Mouse (Mus musculus) intestine, embryonic 15.5 days (tissue): ENCODE results near the gene Cdh7. TPM values are rescaled to one million over a fixed set of nuclear protein-coding genes. Genes with fewer than 3 reads are reported as not detected.
"Not testable (repeated sequence)": the region's sequence is repeated elsewhere in the genome, so short reads cannot be mapped to it uniquely, and the experiment has no call there.

Experiments
- ATAC-seq: fragments of 200-750 bp; cut with Nextera tagmentation; 2 replicates; pipeline ENCODE4 v1.8.0; 2017; ENCODE audit warnings: moderate TSS enrichment, moderate library complexity
- H3K27ac ChIP-seq: fragments of 300-500 bp; sonication (generic); 2 replicates; pipeline ENCODE4 v1.5.1; 2015; ENCODE audit warnings: mild to moderate bottlenecking, inconsistent platforms
- H3K27me3 ChIP-seq: fragments of 300-500 bp; sonication (generic); replicated peaks from 2 replicates; pipeline ENCODE4 v1.6.1; 2015; ENCODE audit warnings: inconsistent platforms
- H3K36me3 ChIP-seq: fragments of 300-500 bp; sonication (generic); 2 replicates; pipeline ENCODE4 v1.6.1; 2015; ENCODE audit warnings: inconsistent platforms
- H3K4me1 ChIP-seq: fragments of 300-500 bp; sonication (generic); replicated peaks from 2 replicates; pipeline ENCODE4 v1.6.1; 2015; ENCODE audit warnings: inconsistent platforms
- H3K4me2 ChIP-seq: fragments of 300-500 bp; sonication (generic); replicated peaks from 2 replicates; pipeline ENCODE4 v1.6.1; 2015; ENCODE audit warnings: mild to moderate bottlenecking, inconsistent platforms
- H3K4me3 ChIP-seq: fragments of 300-500 bp; sonication (generic); replicated peaks from 2 replicates; pipeline ENCODE4 v1.5.1; 2015; ENCODE audit warnings: inconsistent platforms
- H3K9ac ChIP-seq: fragments of 300-500 bp; sonication (generic); 2 replicates; pipeline ENCODE4 v1.6.1; 2015; ENCODE audit warnings: inconsistent platforms
- H3K9me3 ChIP-seq: fragments of 300-500 bp; sonication (generic); 2 replicates; pipeline ENCODE4 v1.6.1; 2016; ENCODE audit warnings: inconsistent platforms
- WGBS: fragments of 180-500 bp; shearing (Covaris S2); methylation state at CpG from one replicate; pipeline ENCODE4 v1.1.7; 2015; 5-methylcytosine and 5-hydroxymethylcytosine counted together
- polyA plus RNA-seq: library from polyadenylated mRNA; unstranded; fragments of >200 nt; fragmentation: Nextera tagmentation; extraction: Ambion mirVana; gene quantifications from 2 replicates; pipeline ENCODE4 v1.2.1, GENCODE M21; 2015

The Cdh7 gene
- polyA plus RNA-seq, 1 experiment from 2014 or later = 0.36 TPM

DNA sequence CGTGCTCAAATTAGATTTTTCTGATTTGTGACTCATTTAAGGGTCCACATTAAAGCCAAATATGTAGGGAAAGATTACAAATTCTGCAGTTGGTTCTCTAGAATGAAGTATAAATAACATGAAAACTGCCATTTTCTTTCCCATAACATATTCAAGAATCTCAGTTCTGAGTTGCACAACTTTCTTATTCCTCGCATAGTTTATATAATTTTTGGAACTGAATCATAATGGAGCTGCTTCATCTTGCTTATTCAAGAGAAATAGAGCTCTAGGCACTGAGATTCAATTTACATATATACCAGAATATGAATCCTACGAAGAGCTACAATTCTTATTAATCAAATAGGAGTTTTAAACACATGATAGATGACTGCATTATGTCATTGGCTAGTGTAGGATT is 22.8 kb downstream of the Cdh7 start:
- 76% methylated on average over 3 of the region's 3 CpGs for WGBS
- Histone ChIP-seq H3K36me3 (no peaks in the 10 kb centered on the region), H3K4me3 (no peak overlapping the region), H3K27ac (no peak overlapping the region), H3K9ac (no peak overlapping the region), H3K9me3 (no peaks in the 10 kb centered on the region), H3K4me2 (no peak overlapping the region), H3K4me1 (no peaks in the 10 kb centered on the region), H3K27me3 (no peaks in the 10 kb centered on the region)
- no peak for ATAC-seq

DNA sequence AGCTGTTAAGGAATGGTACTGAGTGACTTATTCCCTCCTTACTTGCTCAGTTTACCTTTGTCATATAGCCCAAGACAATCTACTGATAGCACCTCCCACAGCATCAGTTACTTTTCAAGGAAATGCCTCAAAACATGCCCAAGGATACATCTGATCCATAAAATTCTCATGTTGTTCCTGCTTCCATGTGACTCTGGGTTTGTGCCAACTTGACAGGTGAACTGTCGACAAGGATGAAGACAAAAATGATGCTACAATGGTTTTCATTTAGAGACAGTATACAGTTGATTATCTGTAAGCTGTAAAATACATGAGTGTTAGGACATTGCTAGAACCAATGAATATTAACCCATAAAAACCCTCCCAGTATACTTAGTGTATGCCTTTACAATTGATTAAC is 29.9 kb downstream of the Cdh7 start:
- no peaks in the 10 kb centered on the region for H3K4me1 ChIP-seq
- no peak for ATAC-seq
- H3K27me3 ChIP-seq = no peaks in the 10 kb centered on the region
- H3K9me3 ChIP-seq = no peaks in the 10 kb centered on the region
- no peak overlapping the region for H3K27ac ChIP-seq
- H3K36me3 ChIP-seq = no peaks in the 10 kb centered on the region
- no peak overlapping the region for H3K9ac ChIP-seq
- H3K4me3 ChIP-seq = no peak overlapping the region
- WGBS = 86% methylated on average over 1 of the region's 1 CpGs
- no peak overlapping the region for H3K4me2 ChIP-seq

DNA sequence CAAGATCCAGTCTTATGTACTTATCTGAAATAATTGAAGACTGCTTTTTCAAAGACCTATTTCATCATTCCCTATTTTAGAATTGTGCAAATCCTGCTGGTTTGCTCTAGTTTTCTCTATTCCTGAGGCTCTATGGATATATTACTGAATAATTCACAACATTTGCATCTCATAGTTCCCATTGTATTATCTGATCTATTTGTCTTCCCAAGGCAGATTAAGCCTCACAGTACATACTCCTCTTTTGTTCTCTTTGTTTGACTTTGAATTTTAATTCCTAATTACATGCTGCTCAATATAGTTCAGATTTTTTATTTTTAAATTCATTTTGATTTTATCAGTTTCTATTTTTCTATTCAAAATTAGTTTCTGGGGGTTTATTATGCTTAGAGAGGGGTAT is 74.1 kb downstream of the Cdh7 start:
- Histone ChIP-seq H3K36me3 (no peaks in the 10 kb centered on the region), H3K9me3 (no peaks in the 10 kb centered on the region), H3K27ac (no peak overlapping the region), H3K27me3 (no peaks in the 10 kb centered on the region), H3K4me2 (no peak overlapping the region), H3K4me1 (no peaks in the 10 kb centered on the region), H3K4me3 (no peak overlapping the region), H3K9ac (no peak overlapping the region)
- ATAC-seq = no peak

DNA sequence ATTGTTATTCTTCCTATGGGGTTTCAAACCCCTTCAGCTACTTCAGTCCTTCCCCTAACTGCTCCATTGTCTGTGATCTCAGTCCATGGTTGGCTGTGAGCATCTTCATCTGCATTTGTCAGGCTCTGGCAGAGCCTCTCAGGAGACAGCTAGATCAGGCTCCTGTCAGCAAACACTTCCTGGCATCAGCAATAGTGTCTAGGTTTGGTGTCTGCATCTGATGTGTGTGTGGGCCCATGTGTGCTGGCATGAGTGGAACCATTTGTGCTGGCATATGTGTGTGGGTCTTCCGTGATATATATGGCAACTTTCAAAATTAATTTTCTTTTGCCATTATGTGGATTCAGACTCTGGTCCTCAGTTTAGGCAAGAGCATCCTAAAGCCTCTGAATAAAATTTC is 85.2 kb downstream of the Cdh7 start:
- H3K4me1 ChIP-seq = no peaks in the 10 kb centered on the region
- H3K4me2 ChIP-seq = no peak overlapping the region
- H3K4me3 ChIP-seq = no peak overlapping the region
- no peaks in the 10 kb centered on the region for H3K9me3 ChIP-seq
- H3K9ac ChIP-seq = no peak overlapping the region
- no peaks in the 10 kb centered on the region for H3K27me3 ChIP-seq
- H3K27ac ChIP-seq = no peak overlapping the region
- WGBS = 89% methylated on average over 1 of the region's 1 CpGs
- ATAC-seq = no peak
- H3K36me3 ChIP-seq = no peaks in the 10 kb centered on the region

DNA sequence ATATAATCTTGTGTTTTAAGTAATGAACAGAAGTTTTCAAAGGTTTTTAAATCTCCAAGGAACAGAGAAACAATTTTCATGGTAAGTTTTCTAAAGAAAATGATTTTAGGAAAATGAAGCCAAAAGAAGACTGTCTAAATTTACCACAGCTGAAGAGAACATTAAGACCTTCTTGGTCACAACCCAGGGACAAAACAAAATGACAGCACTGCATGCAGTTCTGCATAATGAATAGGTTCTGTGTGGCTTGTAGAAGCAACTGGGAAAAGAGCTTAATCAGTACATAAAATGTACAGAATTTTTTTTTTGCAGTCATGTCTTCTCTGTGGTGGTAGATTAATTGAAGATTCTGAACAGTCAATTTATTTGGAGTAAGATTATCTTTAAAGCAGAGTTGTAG is 96.2 kb downstream of the Cdh7 start:
- no peak overlapping the region for H3K27ac ChIP-seq
- no peak overlapping the region for H3K9ac ChIP-seq
- no peaks in the 10 kb centered on the region for H3K36me3 ChIP-seq
- H3K4me2 ChIP-seq = no peak overlapping the region
- H3K4me1 ChIP-seq = no peaks in the 10 kb centered on the region
- H3K4me3 ChIP-seq = no peak overlapping the region
- no peaks in the 10 kb centered on the region for H3K9me3 ChIP-seq
- H3K27me3 ChIP-seq = no peaks in the 10 kb centered on the region
- no peak for ATAC-seq

DNA sequence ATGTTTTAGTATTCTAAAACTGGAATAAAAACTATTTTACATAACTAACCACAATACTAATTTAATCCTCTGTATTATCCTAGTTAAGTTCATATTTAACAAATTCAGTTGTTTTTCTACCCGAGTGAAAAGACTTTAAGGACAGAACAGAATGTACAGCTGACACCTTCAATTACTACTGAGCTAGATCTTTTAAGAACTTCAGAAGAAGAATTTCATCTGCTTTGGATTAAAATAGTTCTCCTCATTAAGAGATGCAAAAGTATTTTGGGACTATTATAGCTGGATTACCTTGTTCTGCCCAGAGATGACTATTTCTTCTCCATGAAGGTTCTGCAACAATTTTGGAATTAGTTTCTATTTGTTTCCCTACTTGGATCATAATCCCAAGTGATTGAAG is 135.8 kb downstream of the Cdh7 start:
- Histone ChIP-seq H3K27me3 (no peaks in the 10 kb centered on the region), H3K9me3 (no peaks in the 10 kb centered on the region), H3K36me3 (no peaks in the 10 kb centered on the region), H3K4me2 (no peak overlapping the region), H3K4me1 (no peaks in the 10 kb centered on the region), H3K27ac (no peak overlapping the region), H3K4me3 (no peak overlapping the region), H3K9ac (no peak overlapping the region)
- WGBS = 80% methylated on average over 1 of the region's 1 CpGs
- no peak for ATAC-seq

DNA sequence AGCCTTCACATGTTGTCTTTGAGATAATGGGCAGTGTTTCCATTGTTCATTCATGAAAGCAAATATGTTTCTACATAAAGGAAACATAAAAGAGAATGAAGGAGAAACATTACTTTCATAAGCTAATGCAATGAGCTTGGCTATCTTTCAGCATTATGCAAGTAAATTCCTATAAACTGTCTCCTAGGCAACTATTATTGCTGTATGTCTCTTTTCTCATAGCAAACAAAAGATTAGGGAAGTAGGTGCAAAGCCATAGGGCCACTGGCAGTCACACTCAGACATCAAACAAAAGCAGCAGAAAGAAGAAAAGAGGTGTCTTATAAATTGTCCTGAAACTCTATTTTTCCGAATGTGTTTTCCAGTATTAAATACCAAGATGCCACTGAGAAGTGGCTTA is 136.6 kb downstream of the Cdh7 start:
- no peaks in the 10 kb centered on the region for H3K36me3 ChIP-seq
- no peaks in the 10 kb centered on the region for H3K4me1 ChIP-seq
- H3K27ac ChIP-seq = no peak overlapping the region
- H3K4me3 ChIP-seq = no peak overlapping the region
- ATAC-seq = no peak
- 80% methylated on average over 1 of the region's 1 CpGs for WGBS
- no peaks in the 10 kb centered on the region for H3K9me3 ChIP-seq
- no peaks in the 10 kb centered on the region for H3K27me3 ChIP-seq
- H3K9ac ChIP-seq = no peak overlapping the region
- no peak overlapping the region for H3K4me2 ChIP-seq

DNA sequence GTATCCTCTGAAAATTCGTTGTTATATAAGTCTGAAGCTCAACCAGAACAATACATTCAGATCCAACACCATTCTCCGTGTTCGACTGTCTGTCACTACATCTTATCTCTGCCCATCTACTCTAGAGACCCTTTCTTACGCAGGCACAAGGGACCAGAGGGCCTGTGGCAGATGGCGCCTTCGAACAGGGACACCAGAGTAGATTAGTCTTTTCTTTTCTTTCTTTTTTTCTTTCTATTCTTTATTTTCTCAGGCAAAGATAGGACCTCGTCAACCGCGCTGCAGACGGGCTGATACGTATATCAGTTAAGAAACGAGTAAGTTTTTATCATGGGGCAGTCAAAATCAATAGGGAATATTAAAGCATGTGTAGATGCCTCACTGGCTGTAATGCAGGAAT is 189.2 kb downstream of the Cdh7 start:
- not testable (repeated sequence) for H3K4me3 ChIP-seq, H3K27ac ChIP-seq, H3K36me3 ChIP-seq, H3K9me3 ChIP-seq, H3K4me2 ChIP-seq, H3K27me3 ChIP-seq, ATAC-seq, H3K4me1 ChIP-seq, H3K9ac ChIP-seq
- WGBS = 93% methylated on average over 6 of the region's 12 CpGs
